Mouse (Mus musculus) E14TG2a.4 (cell line): ENCODE results near the gene Cgnl1.

ENCODE experiments used
- H3K27me3 ChIP-seq: 2 replicates; pipeline ENCODE4 v1.6.1; 2014; ENCODE audit warnings: low read length, control low read depth; ENCODE audit not compliant: insufficient read depth
- H3K36me3 ChIP-seq: 2 replicates; pipeline ENCODE4 v1.6.1; 2014; ENCODE audit warnings: low read length, control low read depth; ENCODE audit not compliant: insufficient read depth
- H3K4me1 ChIP-seq: replicated peaks from 2 replicates; pipeline ENCODE4 v1.6.1; 2014; ENCODE audit warnings: low read depth, low read length, control low read depth
- H3K4me3 ChIP-seq: replicated peaks from 2 replicates; pipeline ENCODE4 v1.5.1; 2014; ENCODE audit warnings: mild to moderate bottlenecking, low read length
- H3K9me3 ChIP-seq: 2 replicates; pipeline ENCODE4 v1.6.1; 2014; ENCODE audit warnings: low read length, control low read depth
- CTCF ChIP-seq: conservative IDR thresholded peaks from 2 replicates; pipeline ENCODE4 v1.5.1; 2014; ENCODE audit warnings: low read length
- NANOG ChIP-seq: IDR thresholded peaks from 2 replicates; pipeline ENCODE4 v1.6.1; 2014; ENCODE audit warnings: borderline replicate concordance, low read length, mixed read lengths
- POU5F1 ChIP-seq: IDR thresholded peaks from 2 replicates; pipeline ENCODE4 v1.6.1; 2014; ENCODE audit warnings: low read length, borderline replicate concordance

Gene Cgnl1

DNA sequence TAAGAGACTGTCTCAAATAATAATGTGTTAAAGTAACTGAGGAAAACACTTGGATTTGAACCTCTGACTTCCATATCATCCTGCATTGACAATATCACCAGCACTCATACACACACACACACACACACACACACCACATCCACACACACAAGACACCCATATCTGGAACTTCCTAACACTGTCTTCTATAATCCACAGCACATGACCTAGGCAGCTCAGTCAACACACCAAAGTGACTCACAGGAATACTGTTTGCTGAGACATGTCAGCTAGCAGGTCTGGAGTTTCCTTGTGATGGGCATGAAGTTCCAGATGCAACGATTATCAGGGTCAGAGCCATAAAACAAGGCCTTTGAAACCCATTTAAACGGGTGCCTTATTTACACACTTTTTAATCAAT, 74.2 kb downstream of the Cgnl1 start:
- TF ChIP-seq CTCF (no peak), POU5F1 (no peak), NANOG (no peak)
- no peaks in the 10 kb centered on the region for H3K36me3 ChIP-seq
- H3K27me3 ChIP-seq = no peaks in the 10 kb centered on the region
- no peak overlapping the region for H3K4me3 ChIP-seq
- H3K9me3 ChIP-seq = no peaks in the 10 kb centered on the region
- H3K4me1 ChIP-seq = peaks cover 7% of the 10 kb centered on the region; the same call in 1 of the 2 replicates

DNA sequence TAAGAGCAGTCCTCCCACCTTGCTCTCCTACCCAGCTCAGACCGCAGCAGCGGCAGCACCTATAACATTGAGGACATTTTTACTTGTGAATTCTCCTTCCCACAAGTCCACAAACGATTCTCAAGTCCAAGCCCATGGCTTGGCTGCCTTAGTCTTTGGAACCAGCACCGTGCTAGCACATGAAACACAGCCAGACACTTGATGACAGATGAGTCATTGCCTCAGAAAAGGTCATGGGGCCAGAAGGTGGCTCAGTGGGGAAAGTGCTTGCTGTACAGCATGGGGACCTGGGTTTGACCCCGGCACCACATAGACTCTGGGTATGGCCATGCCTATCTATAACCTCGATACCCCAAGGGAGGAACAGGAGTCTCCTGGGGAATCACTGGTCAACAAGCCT, 74.6 kb downstream of the Cgnl1 start:
- no peaks in the 10 kb centered on the region for H3K36me3 ChIP-seq
- no peak for TF ChIP-seq CTCF
- no peak for TF ChIP-seq POU5F1
- no peak for TF ChIP-seq NANOG
- H3K27me3 ChIP-seq = no peaks in the 10 kb centered on the region
- no peak overlapping the region for H3K4me3 ChIP-seq
- no peaks in the 10 kb centered on the region for H3K9me3 ChIP-seq
- H3K4me1 ChIP-seq = peaks cover 7% of the 10 kb centered on the region; the same call in 1 of the 2 replicates

DNA sequence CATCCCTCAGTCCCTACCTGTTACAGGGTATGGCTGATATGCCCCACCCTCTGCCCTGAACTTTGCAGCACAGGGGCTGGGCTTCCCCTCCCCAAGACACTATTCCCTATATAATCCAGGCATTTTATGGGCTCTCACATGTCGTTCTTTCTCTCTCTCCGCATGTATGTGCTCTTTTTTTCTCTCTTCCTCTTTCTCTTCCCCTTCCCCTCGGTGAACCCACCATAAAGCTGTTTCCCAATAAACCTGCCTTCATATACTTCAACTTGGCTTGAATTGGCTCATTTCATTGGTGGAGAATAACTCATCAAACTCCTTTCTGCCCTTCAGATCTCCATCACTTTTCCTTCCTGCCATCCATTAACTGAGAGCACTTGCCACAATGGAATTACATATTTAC, 76.3 kb downstream of the Cgnl1 start:
- peaks cover 7% of the 10 kb centered on the region; the same call in 1 of the 2 replicates for H3K4me1 ChIP-seq
- no peaks in the 10 kb centered on the region for H3K36me3 ChIP-seq
- H3K27me3 ChIP-seq = no peaks in the 10 kb centered on the region
- H3K9me3 ChIP-seq = no peaks in the 10 kb centered on the region
- TF ChIP-seq NANOG (no peak), CTCF (no peak), POU5F1 (no peak)
- no peak overlapping the region for H3K4me3 ChIP-seq

DNA sequence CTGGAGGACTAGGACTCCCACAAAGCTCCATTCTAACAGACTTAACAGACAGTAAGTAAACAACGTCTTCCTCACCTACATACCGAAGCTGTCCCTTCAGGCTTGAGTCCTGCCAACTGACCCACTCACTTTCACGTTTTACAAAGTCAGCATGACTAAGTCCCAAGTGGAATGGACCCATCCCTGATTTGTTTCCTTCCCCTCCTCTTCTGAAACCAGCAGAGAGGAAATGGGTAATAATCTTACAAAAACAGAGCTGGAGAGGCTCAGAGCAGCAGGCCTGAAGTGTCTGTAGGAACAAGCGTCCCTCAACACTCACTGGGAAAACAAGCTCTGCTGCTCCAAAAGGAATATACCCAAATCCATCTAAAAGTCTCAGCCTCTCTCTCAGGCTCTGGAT, 77.2 kb downstream of the Cgnl1 start:
- TF ChIP-seq CTCF (no peak), POU5F1 (no peak), NANOG (no peak)
- Histone ChIP-seq H3K36me3 (no peaks in the 10 kb centered on the region), H3K27me3 (no peaks in the 10 kb centered on the region), H3K4me1 (peaks cover 7% of the 10 kb centered on the region; the same call in 1 of the 2 replicates), H3K9me3 (no peaks in the 10 kb centered on the region), H3K4me3 (no peak overlapping the region)

DNA sequence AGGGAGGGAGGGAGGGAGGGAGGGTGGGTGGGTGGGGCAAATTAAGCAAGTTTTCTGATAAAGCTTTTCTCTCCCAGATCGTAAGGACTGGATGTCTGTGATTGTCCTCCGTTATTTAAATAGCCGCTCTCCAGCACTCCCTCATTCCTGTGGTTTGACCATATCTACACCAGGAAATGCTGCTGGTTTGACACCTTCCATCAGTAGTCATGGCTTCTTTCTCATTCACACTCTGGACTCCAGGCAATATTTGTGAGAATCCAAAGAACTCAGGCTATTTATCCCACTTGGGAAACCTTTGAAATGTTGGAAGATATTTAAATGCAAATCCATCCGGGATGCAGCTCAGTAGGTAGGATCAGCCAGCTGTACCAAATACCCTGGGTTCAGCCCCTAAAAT, 77.6 kb downstream of the Cgnl1 start:
- Histone ChIP-seq H3K4me3 (no peak overlapping the region), H3K36me3 (no peaks in the 10 kb centered on the region), H3K4me1 (peaks cover 7% of the 10 kb centered on the region; the same call in 1 of the 2 replicates), H3K27me3 (no peaks in the 10 kb centered on the region), H3K9me3 (no peaks in the 10 kb centered on the region)
- TF ChIP-seq CTCF (no peak), POU5F1 (no peak), NANOG (no peak)

DNA sequence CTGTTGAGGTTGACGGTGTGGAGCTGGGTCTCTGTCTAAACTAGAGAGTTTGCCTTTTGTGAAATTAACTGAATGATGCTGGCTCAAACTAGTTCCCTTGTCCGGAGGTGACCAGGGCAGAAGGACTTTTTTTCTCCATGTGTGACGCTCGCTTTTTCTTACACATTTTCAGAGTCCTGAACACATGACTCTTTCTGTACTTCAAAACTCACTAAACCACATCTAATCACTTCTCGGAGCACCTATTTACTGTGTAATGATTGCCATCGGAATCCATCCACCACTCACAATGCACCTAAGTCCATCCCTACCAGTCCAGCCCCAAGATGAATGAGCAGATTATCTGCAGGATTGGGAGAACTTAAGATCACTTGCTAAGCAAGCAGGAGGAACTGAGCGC, 79.2 kb downstream of the Cgnl1 start:
- Histone ChIP-seq H3K27me3 (no peaks in the 10 kb centered on the region), H3K9me3 (no peaks in the 10 kb centered on the region), H3K4me3 (no peak overlapping the region), H3K4me1 (peaks cover 8% of the 10 kb centered on the region; the same call in 1 of the 2 replicates), H3K36me3 (no peaks in the 10 kb centered on the region)
- no peak for TF ChIP-seq NANOG
- TF ChIP-seq POU5F1 = no peak
- TF ChIP-seq CTCF = no peak

DNA sequence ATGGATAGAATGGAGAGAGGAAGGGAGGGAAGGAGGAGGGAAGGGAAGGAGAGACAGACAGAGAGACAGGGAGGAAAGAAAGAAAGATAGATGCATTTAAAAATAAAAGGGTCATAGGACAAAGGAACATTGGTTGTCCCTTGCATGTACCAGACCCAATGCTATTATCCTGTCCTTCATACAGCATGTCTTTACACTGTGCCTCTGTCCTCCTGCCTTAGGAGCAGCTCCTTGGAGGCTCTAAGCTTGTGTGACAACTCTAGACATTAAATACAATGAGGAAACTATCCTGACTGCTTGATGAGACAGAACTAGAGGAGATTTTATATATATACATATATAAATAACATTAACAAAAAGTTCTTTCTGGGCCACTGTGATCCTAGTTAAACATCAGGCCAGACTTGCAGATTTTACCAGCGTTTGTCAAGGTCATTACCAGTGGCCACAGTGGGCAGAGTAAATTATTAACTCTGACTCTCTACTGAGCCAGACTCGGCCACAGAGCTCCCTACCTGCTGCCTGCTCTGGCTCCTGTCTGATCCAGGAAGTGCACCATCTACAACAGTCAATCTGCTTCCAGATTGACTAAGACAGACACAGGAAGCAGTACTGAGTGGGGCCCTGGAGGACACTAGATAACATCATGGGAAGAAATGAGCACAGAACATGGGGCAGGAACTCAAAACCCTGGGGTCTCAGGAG, 81.9 kb downstream of the Cgnl1 start:
- Histone ChIP-seq H3K27me3 (no peaks in the 10 kb centered on the region), H3K4me1 (peaks cover 11% of the 10 kb centered on the region), H3K36me3 (no peaks in the 10 kb centered on the region), H3K9me3 (no peaks in the 10 kb centered on the region), H3K4me3 (no peak overlapping the region)
- TF ChIP-seq POU5F1 (no peak), CTCF (no peak), NANOG (no peak)

DNA sequence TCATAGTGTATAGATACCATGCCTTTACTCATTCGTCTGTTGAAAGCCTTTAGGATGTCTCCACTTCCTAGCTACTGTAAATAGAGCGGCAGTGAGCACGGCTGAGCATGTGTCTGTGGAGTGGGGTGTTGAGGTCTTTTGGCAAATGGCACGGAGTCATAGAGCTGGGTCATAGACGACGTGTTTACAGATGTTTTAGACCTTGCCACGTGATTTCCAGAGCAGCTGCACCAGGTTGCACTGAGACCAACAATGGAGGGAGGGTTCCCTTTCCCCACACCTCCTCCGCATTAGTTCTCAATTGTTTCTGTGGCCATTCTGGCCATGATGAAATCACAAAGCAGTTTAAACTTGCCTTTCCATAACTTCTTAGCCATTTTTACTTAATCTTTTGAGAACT, 84.9 kb downstream of the Cgnl1 start:
- H3K36me3 ChIP-seq = no peaks in the 10 kb centered on the region
- peaks cover 4% of the 10 kb centered on the region for H3K4me1 ChIP-seq
- TF ChIP-seq NANOG (no peak), POU5F1 (no peak), CTCF (no peak)
- no peaks in the 10 kb centered on the region for H3K27me3 ChIP-seq
- H3K9me3 ChIP-seq = peaks cover 3% of the 10 kb centered on the region; the same call in 1 of the 2 replicates
- H3K4me3 ChIP-seq = no peak overlapping the region
